Mouse (Mus musculus): Measurements from ENCODE around the gene Gm13285. TPM values are rescaled to one million over a fixed set of nuclear protein-coding genes. Genes with fewer than 3 reads are reported as not detected.
"Not testable (repeated sequence)": the region's sequence is repeated elsewhere in the genome, so short reads cannot be mapped to it uniquely, and the experiment has no call there.

The Gm13285 gene
- polyA plus RNA-seq, 1 experiment, result not detected

GRCm38 (mm10) chr4:88815928-88816327 is 16.5 kb downstream of the Gm13285 start, which contains the start of gene Ifna7:
Gene Ifna7, plus strand, starts transcription at chr4:88816228.
- Histone ChIP-seq H3K36me3 (ENCODE audit: control insufficient read depth, insufficient read depth, low read length, poor library complexity, severe bottlenecking) (no peaks in the 10 kb centered on the region), H3K27ac (ENCODE audit: insufficient read depth, low read length) (no peak within 1 kb of the TSS), H3K4me1 (ENCODE audit: control insufficient read depth, insufficient read depth, low read length) (no peaks in the 10 kb centered on the region), H3K9me3 (replicated peaks; ENCODE audit: control insufficient read depth, insufficient read depth, low read length, poor library complexity, severe bottlenecking) (no peaks in the 10 kb centered on the region), H3K9ac (ENCODE audit: low read depth, poor library complexity, severe bottlenecking) (no peak within 1 kb of the TSS), H3K4me3 (ENCODE audit: low read depth, low read length) (no peak within 1 kb of the TSS), H3K27me3 (ENCODE audit: control insufficient read depth, insufficient read depth, low read length, poor library complexity, severe bottlenecking) (no peaks in the 10 kb centered on the region)
- no peak for TF ChIP-seq CTCF (IDR thresholded peaks at IDR 0.05; ENCODE audit: low read depth, low read length)
- no peak for TF ChIP-seq POLR2A (IDR thresholded peaks at IDR 0.05; ENCODE audit: insufficient read depth, low read length)
- no peak for TF ChIP-seq EP300 (IDR thresholded peaks at IDR 0.05; ENCODE audit: insufficient read depth, low read depth, low read length)

- H3K9ac ChIP-seq (ENCODE audit: low read depth, poor library complexity, severe bottlenecking), result no peak within 1 kb of the TSS
- no peaks in the 10 kb centered on the region for H3K4me1 ChIP-seq (ENCODE audit: control insufficient read depth, insufficient read depth, low read length)
- no peak within 1 kb of the TSS for H3K27ac ChIP-seq (ENCODE audit: insufficient read depth, low read length)
- no peaks in the 10 kb centered on the region for H3K36me3 ChIP-seq (ENCODE audit: control insufficient read depth, insufficient read depth, low read length, poor library complexity, severe bottlenecking)
- no peaks in the 10 kb centered on the region for H3K27me3 ChIP-seq (ENCODE audit: control insufficient read depth, insufficient read depth, low read length, poor library complexity, severe bottlenecking)
- no peak for TF ChIP-seq EP300 (IDR thresholded peaks at IDR 0.05; ENCODE audit: insufficient read depth, low read depth, low read length)
- no peak for TF ChIP-seq POLR2A (IDR thresholded peaks at IDR 0.05; ENCODE audit: insufficient read depth, low read length)
- H3K9me3 ChIP-seq (replicated peaks; ENCODE audit: control insufficient read depth, insufficient read depth, low read length, poor library complexity, severe bottlenecking), result no peaks in the 10 kb centered on the region
- no peak within 1 kb of the TSS for H3K4me3 ChIP-seq (ENCODE audit: low read depth, low read length)
These were observed 20.2 kb downstream of the Gm13285 start, which contains the start of gene Ifna11 for GRCm38 (mm10) chr4:88819659-88820058. Gene Ifna11, plus strand, starts transcription at chr4:88819959.

- Histone ChIP-seq H3K4me3 (ENCODE audit: low read depth, low read length) (no peak overlapping the region), H3K36me3 (ENCODE audit: control insufficient read depth, insufficient read depth, low read length, poor library complexity, severe bottlenecking) (no peaks in the 10 kb centered on the region), H3K9ac (ENCODE audit: low read depth, poor library complexity, severe bottlenecking) (no peak overlapping the region), H3K9me3 (replicated peaks; ENCODE audit: control insufficient read depth, insufficient read depth, low read length, poor library complexity, severe bottlenecking) (no peaks in the 10 kb centered on the region), H3K27me3 (ENCODE audit: control insufficient read depth, insufficient read depth, low read length, poor library complexity, severe bottlenecking) (no peaks in the 10 kb centered on the region), H3K27ac (ENCODE audit: insufficient read depth, low read length) (no peak overlapping the region), H3K4me1 (ENCODE audit: control insufficient read depth, insufficient read depth, low read length) (no peaks in the 10 kb centered on the region)
- TF ChIP-seq CTCF (IDR thresholded peaks at IDR 0.05; ENCODE audit: low read depth, low read length), result no peak
- no peak for TF ChIP-seq POLR2A (IDR thresholded peaks at IDR 0.05; ENCODE audit: insufficient read depth, low read length)
- TF ChIP-seq EP300 (IDR thresholded peaks at IDR 0.05; ENCODE audit: insufficient read depth, low read depth, low read length), result no peak
These were observed 23.5 kb downstream of the Gm13285 start for GRCm38 (mm10) chr4:88822995-88823394.

DNA sequence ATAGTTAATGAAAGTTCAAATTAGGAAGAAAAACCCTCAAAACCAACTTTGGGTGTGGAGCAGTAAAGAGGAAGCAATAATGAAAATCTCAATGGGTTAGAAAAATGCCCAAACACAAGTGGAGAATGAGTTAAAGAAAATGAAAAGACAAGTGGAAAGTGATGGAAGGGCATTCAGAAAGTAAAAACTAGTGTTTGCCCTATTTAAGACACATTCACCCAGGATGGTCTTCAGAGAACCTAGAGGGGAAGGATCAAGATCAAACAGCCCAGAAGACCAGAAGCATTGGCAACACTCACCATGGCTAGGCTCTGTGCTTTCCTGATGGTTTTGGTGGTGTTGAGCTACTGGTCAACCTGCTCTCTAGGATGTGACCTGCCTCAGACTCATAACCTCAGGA is 27.7 kb downstream of the Gm13285 start, which contains the start of gene Ifna6:
Ifna6 (plus strand) TSS at position 301 of the 400 bp plus-strand sequence.
- H3K9ac ChIP-seq (ENCODE audit: low read depth, poor library complexity, severe bottlenecking); H3K4me1 ChIP-seq (ENCODE audit: control insufficient read depth, insufficient read depth, low read length); H3K27ac ChIP-seq (ENCODE audit: insufficient read depth, low read length); H3K27me3 ChIP-seq (ENCODE audit: control insufficient read depth, insufficient read depth, low read length, poor library complexity, severe bottlenecking); H3K36me3 ChIP-seq (ENCODE audit: control insufficient read depth, insufficient read depth, low read length, poor library complexity, severe bottlenecking); H3K4me3 ChIP-seq (ENCODE audit: low read depth, low read length); H3K9me3 ChIP-seq (replicated peaks; ENCODE audit: control insufficient read depth, insufficient read depth, low read length, poor library complexity, severe bottlenecking): not testable (repeated sequence)

DNA sequence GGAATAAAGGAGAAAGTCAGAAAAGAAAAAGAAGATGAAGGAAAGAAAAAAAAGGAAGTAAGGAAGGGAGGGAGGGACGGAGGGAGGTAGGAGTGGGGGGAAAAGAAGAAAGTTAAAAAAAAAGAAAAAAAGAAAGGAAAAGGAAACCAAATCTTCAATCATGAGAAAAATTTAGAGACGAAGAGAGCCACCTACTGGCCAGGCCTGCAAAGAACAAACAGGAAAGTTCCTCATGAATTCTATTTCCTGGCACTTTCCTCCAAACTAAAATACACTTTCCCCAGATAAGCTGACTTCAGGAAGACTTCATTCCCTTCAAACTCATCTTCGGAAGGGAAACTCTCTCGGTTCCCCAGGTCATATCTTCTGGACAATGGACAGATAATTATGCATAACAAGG is 31.1 kb downstream of the Gm13285 start:
- H3K9me3 ChIP-seq (replicated peaks; ENCODE audit: control insufficient read depth, insufficient read depth, low read length, poor library complexity, severe bottlenecking), result peaks cover 4% of the 10 kb centered on the region
- H3K4me1 ChIP-seq (ENCODE audit: control insufficient read depth, insufficient read depth, low read length), result no peaks in the 10 kb centered on the region
- H3K36me3 ChIP-seq (ENCODE audit: control insufficient read depth, insufficient read depth, low read length, poor library complexity, severe bottlenecking), result no peaks in the 10 kb centered on the region
- no peak overlapping the region for H3K9ac ChIP-seq (ENCODE audit: low read depth, poor library complexity, severe bottlenecking)
- no peak overlapping the region for H3K27ac ChIP-seq (ENCODE audit: insufficient read depth, low read length)
- no peaks in the 10 kb centered on the region for H3K27me3 ChIP-seq (ENCODE audit: control insufficient read depth, insufficient read depth, low read length, poor library complexity, severe bottlenecking)
- no peak for TF ChIP-seq EP300 (IDR thresholded peaks at IDR 0.05; ENCODE audit: insufficient read depth, low read depth, low read length)
- TF ChIP-seq POLR2A (IDR thresholded peaks at IDR 0.05; ENCODE audit: insufficient read depth, low read length), result no peak
- no peak for TF ChIP-seq CTCF (IDR thresholded peaks at IDR 0.05; ENCODE audit: low read depth, low read length)
- H3K4me3 ChIP-seq (ENCODE audit: low read depth, low read length), result no peak overlapping the region

GRCm38 (mm10) chr4:88835225-88835624 is 35.8 kb downstream of the Gm13285 start, which contains the start of gene Ifna5:
Gene Ifna5, plus strand, starts transcription at chr4:88835525.
- H3K4me1 ChIP-seq (ENCODE audit: control insufficient read depth, insufficient read depth, low read length); H3K9ac ChIP-seq (ENCODE audit: low read depth, poor library complexity, severe bottlenecking); H3K9me3 ChIP-seq (replicated peaks; ENCODE audit: control insufficient read depth, insufficient read depth, low read length, poor library complexity, severe bottlenecking); H3K4me3 ChIP-seq (ENCODE audit: low read depth, low read length); H3K27ac ChIP-seq (ENCODE audit: insufficient read depth, low read length); H3K27me3 ChIP-seq (ENCODE audit: control insufficient read depth, insufficient read depth, low read length, poor library complexity, severe bottlenecking); H3K36me3 ChIP-seq (ENCODE audit: control insufficient read depth, insufficient read depth, low read length, poor library complexity, severe bottlenecking): not testable (repeated sequence)
